Mouse (Mus musculus): Measurements from ENCODE around the gene Npas3.

GRCm38 (mm10) chr12:53881684-53882083 lies 633.2 kb downstream of the Npas3 start:
- TF ChIP-seq CTCF (IDR thresholded peaks at IDR 0.05; ENCODE audit: control insufficient read depth, insufficient read depth, insufficient read length) (no peak), MAX (IDR thresholded peaks at IDR 0.05) (no peak), USF1 (IDR thresholded peaks at IDR 0.05; ENCODE audit: low read depth) (no peak), CEBPB (IDR thresholded peaks at IDR 0.05; ENCODE audit: low read depth) (no peak), MYOG (IDR thresholded peaks at IDR 0.05; ENCODE audit: control insufficient read depth, extremely low read depth, insufficient read length) (no peak)

Measured in C2C12 (cell line).